Mouse (Mus musculus): Measurements from ENCODE around the gene Sox13. TPM values are rescaled to one million over a fixed set of nuclear protein-coding genes. Genes with fewer than 3 reads are reported as not detected.

Sox13 gene
- polyA plus RNA-seq, 1 experiment, result 5.7 TPM

GRCm38 (mm10) chr1:133366951-133367605 lies 57.1 kb downstream of the Sox13 start:
- Histone ChIP-seq H3K27me3 (ENCODE audit: control insufficient read depth, insufficient read depth, low read length) (no peaks in the 10 kb centered on the region), H3K36me3 (ENCODE audit: control insufficient read depth, insufficient read depth, low read length) (no peaks in the 10 kb centered on the region), H3K4me3 (ENCODE audit: control insufficient read depth, low read depth, low read length) (no peak overlapping the region), H3K4me1 (ENCODE audit: control insufficient read depth, insufficient read depth, low read length) (peaks cover 17% of the 10 kb centered on the region), H3K27ac (ENCODE audit: control insufficient read depth, insufficient read depth, low read depth, low read length) (peak overlapping the region; percentile 19)
- no peak for TF ChIP-seq CTCF (IDR thresholded peaks at IDR 0.05; ENCODE audit: control insufficient read depth, insufficient read depth, insufficient replicate concordance, low read depth, low read length)
- no peak for TF ChIP-seq POLR2A (IDR thresholded peaks at IDR 0.05; ENCODE audit: control insufficient read depth, low read depth, low read length)

GRCm38 (mm10) chr1:133364890-133365289 lies 59.3 kb downstream of the Sox13 start:
- Histone ChIP-seq H3K4me3 (ENCODE audit: control insufficient read depth, low read depth, low read length) (peak overlapping the region; percentile 48; the same call in 1 of the 2 replicates), H3K27ac (ENCODE audit: control insufficient read depth, insufficient read depth, low read depth, low read length) (peak overlapping the region; percentile 76), H3K36me3 (ENCODE audit: control insufficient read depth, insufficient read depth, low read length) (no peaks in the 10 kb centered on the region), H3K4me1 (ENCODE audit: control insufficient read depth, insufficient read depth, low read length) (peaks cover 17% of the 10 kb centered on the region), H3K27me3 (ENCODE audit: control insufficient read depth, insufficient read depth, low read length) (no peaks in the 10 kb centered on the region)
- TF ChIP-seq POLR2A (IDR thresholded peaks at IDR 0.05; ENCODE audit: control insufficient read depth, low read depth, low read length) (peak; percentile 50; the same call in 1 of the 2 replicates), CTCF (IDR thresholded peaks at IDR 0.05; ENCODE audit: control insufficient read depth, insufficient read depth, insufficient replicate concordance, low read depth, low read length) (no peak)

- peak overlapping the region; percentile 76 for H3K27ac ChIP-seq (ENCODE audit: control insufficient read depth, insufficient read depth, low read depth, low read length)
- peaks cover 17% of the 10 kb centered on the region for H3K4me1 ChIP-seq (ENCODE audit: control insufficient read depth, insufficient read depth, low read length)
- peak overlapping the region; percentile 77 for H3K4me3 ChIP-seq (ENCODE audit: control insufficient read depth, low read depth, low read length)
- H3K27me3 ChIP-seq (ENCODE audit: control insufficient read depth, insufficient read depth, low read length), result no peaks in the 10 kb centered on the region
- no peaks in the 10 kb centered on the region for H3K36me3 ChIP-seq (ENCODE audit: control insufficient read depth, insufficient read depth, low read length)
- TF ChIP-seq CTCF (IDR thresholded peaks at IDR 0.05; ENCODE audit: control insufficient read depth, insufficient read depth, insufficient replicate concordance, low read depth, low read length) (no peak), POLR2A (IDR thresholded peaks at IDR 0.05; ENCODE audit: control insufficient read depth, low read depth, low read length) (no peak)
Measured at GRCm38 (mm10) chr1:133364022-133364630, 60.1 kb downstream of the Sox13 start.

- H3K27me3 ChIP-seq (ENCODE audit: control insufficient read depth, insufficient read depth, low read length), result no peaks in the 10 kb centered on the region
- peaks cover 17% of the 10 kb centered on the region for H3K4me1 ChIP-seq (ENCODE audit: control insufficient read depth, insufficient read depth, low read length)
Measured at GRCm38 (mm10) chr1:133363276-133364021, 60.7 kb downstream of the Sox13 start, which contains the start of gene Etnk2. Etnk2 (plus strand) TSS chr1:133363572.

GRCm38 (mm10) chr1:133362103-133362502 lies 62.1 kb downstream of the Sox13 start:
- TF ChIP-seq POLR2A (IDR thresholded peaks at IDR 0.05; ENCODE audit: control insufficient read depth, low read depth, low read length) (no peak), CTCF (IDR thresholded peaks at IDR 0.05; ENCODE audit: control insufficient read depth, insufficient read depth, insufficient replicate concordance, low read depth, low read length) (no peak)
- Histone ChIP-seq H3K27ac (ENCODE audit: control insufficient read depth, insufficient read depth, low read depth, low read length) (peak overlapping the region; percentile 39; the same call in 1 of the 2 replicates), H3K27me3 (ENCODE audit: control insufficient read depth, insufficient read depth, low read length) (no peaks in the 10 kb centered on the region), H3K36me3 (ENCODE audit: control insufficient read depth, insufficient read depth, low read length) (no peaks in the 10 kb centered on the region), H3K4me1 (ENCODE audit: control insufficient read depth, insufficient read depth, low read length) (peaks cover 9% of the 10 kb centered on the region), H3K4me3 (ENCODE audit: control insufficient read depth, low read depth, low read length) (no peak overlapping the region)

More at GRCm38 (mm10) chr1:133363276-133364021, 60.7 kb downstream of the Sox13 start, which contains the start of gene Etnk2:
- Histone ChIP-seq H3K4me3 (ENCODE audit: control insufficient read depth, low read depth, low read length) (peak within 1 kb of the TSS; percentile 77), H3K27ac (ENCODE audit: control insufficient read depth, insufficient read depth, low read depth, low read length) (peak within 1 kb of the TSS; percentile 76), H3K36me3 (ENCODE audit: control insufficient read depth, insufficient read depth, low read length) (no peaks in the 10 kb centered on the region)
- TF ChIP-seq CTCF (IDR thresholded peaks at IDR 0.05; ENCODE audit: control insufficient read depth, insufficient read depth, insufficient replicate concordance, low read depth, low read length) (no peak), POLR2A (IDR thresholded peaks at IDR 0.05; ENCODE audit: control insufficient read depth, low read depth, low read length) (no peak; the same call in 1 of the 2 replicates)

- peaks cover 9% of the 10 kb centered on the region for H3K4me1 ChIP-seq (ENCODE audit: control insufficient read depth, insufficient read depth, low read length)
- H3K36me3 ChIP-seq (ENCODE audit: control insufficient read depth, insufficient read depth, low read length), result no peaks in the 10 kb centered on the region
- no peaks in the 10 kb centered on the region for H3K27me3 ChIP-seq (ENCODE audit: control insufficient read depth, insufficient read depth, low read length)
- no peak overlapping the region for H3K4me3 ChIP-seq (ENCODE audit: control insufficient read depth, low read depth, low read length)
- H3K27ac ChIP-seq (ENCODE audit: control insufficient read depth, insufficient read depth, low read depth, low read length), result no peak overlapping the region
- TF ChIP-seq CTCF (IDR thresholded peaks at IDR 0.05; ENCODE audit: control insufficient read depth, insufficient read depth, insufficient replicate concordance, low read depth, low read length) (no peak), POLR2A (IDR thresholded peaks at IDR 0.05; ENCODE audit: control insufficient read depth, low read depth, low read length) (no peak)
Measured at GRCm38 (mm10) chr1:133361006-133361405, 63.2 kb downstream of the Sox13 start.

- TF ChIP-seq CTCF (IDR thresholded peaks at IDR 0.05; ENCODE audit: control insufficient read depth, insufficient read depth, insufficient replicate concordance, low read depth, low read length) (no peak), POLR2A (IDR thresholded peaks at IDR 0.05; ENCODE audit: control insufficient read depth, low read depth, low read length) (no peak)
Measured at GRCm38 (mm10) chr1:133356330-133356729, 67.8 kb downstream of the Sox13 start.

More at GRCm38 (mm10) chr1:133356330-133356729, 67.8 kb downstream of the Sox13 start:
- Histone ChIP-seq H3K27ac (ENCODE audit: control insufficient read depth, insufficient read depth, low read depth, low read length) (no peak overlapping the region), H3K27me3 (ENCODE audit: control insufficient read depth, insufficient read depth, low read length) (no peaks in the 10 kb centered on the region), H3K4me3 (ENCODE audit: control insufficient read depth, low read depth, low read length) (no peak overlapping the region), H3K36me3 (ENCODE audit: control insufficient read depth, insufficient read depth, low read length) (no peaks in the 10 kb centered on the region), H3K4me1 (ENCODE audit: control insufficient read depth, insufficient read depth, low read length) (no peaks in the 10 kb centered on the region)

Data from testis, adult 2 months (tissue).